Mouse (Mus musculus) stomach, embryonic 14.5 days (tissue): ENCODE data around the gene Gm9513. TPM values are rescaled to one million over a fixed set of nuclear protein-coding genes. Genes with fewer than 3 reads are reported as not detected.

ENCODE experiments used
- ATAC-seq: fragments of 200-750 bp; cut with Nextera tagmentation; 2 replicates; pipeline ENCODE4 v1.8.0; 2017; ENCODE audit warnings: low read depth, moderate TSS enrichment; ENCODE audit not compliant: insufficient number of reproducible peaks, insufficient read depth, low FRiP score
- H3K27ac ChIP-seq: fragments of 300-500 bp; sonication (generic); 2 replicates; pipeline ENCODE4 v1.5.1; 2014; ENCODE audit warnings: mild to moderate bottlenecking, low read length, moderate library complexity, mixed read lengths
- H3K27me3 ChIP-seq: fragments of 300-500 bp; sonication (generic); 2 replicates; pipeline ENCODE4 v1.6.1; 2014; ENCODE audit warnings: low read length, control low read depth, mixed read lengths; ENCODE audit not compliant: control insufficient read depth, insufficient read depth
- H3K36me3 ChIP-seq: fragments of 300-500 bp; sonication (generic); 2 replicates; pipeline ENCODE4 v1.6.1; 2014; ENCODE audit warnings: mild to moderate bottlenecking, control low read depth, low read length, moderate library complexity, mixed read lengths; ENCODE audit not compliant: control insufficient read depth, insufficient read depth
- H3K4me1 ChIP-seq: fragments of 300-500 bp; sonication (generic); 2 replicates; pipeline ENCODE4 v1.6.1; 2014; ENCODE audit warnings: low read length, control low read depth, mixed read lengths; ENCODE audit not compliant: control insufficient read depth, insufficient read depth
- H3K4me2 ChIP-seq: fragments of 300-500 bp; sonication (generic); replicated peaks from 2 replicates; pipeline ENCODE4 v1.6.1; 2014; ENCODE audit warnings: low read depth, low read length, control low read depth
- H3K4me3 ChIP-seq: fragments of 300-500 bp; sonication (generic); 2 replicates; pipeline ENCODE4 v1.5.1; 2014; ENCODE audit warnings: low read depth, low read length, control low read depth
- H3K9ac ChIP-seq: fragments of 300-500 bp; sonication (generic); replicated peaks from 2 replicates; pipeline ENCODE4 v1.6.1; 2014; ENCODE audit warnings: low read depth, mild to moderate bottlenecking, control low read depth, low read length, moderate library complexity, mixed read lengths
- H3K9me3 ChIP-seq: fragments of 300-500 bp; sonication (generic); 2 replicates; pipeline ENCODE4 v1.6.1; 2016; ENCODE audit warnings: low read depth, low read length, control low read depth; ENCODE audit not compliant: control insufficient read depth
- WGBS: fragments of 180-500 bp; shearing (Covaris S2); extraction: QIAGEN DNeasy Blood & Tissue Kit; methylation state at CpG from one replicate; pipeline ENCODE4 v1.1.7; 2014; 5-methylcytosine and 5-hydroxymethylcytosine counted together
- polyA plus RNA-seq: library from polyadenylated mRNA; unstranded; fragments of >200 nt; fragmentation: Nextera tagmentation; extraction: Ambion mirVana; gene quantifications from 2 replicates; pipeline ENCODE4 v1.2.1, GENCODE M21; 2014

Gm9513 gene
- polyA plus RNA-seq = not detected in 2 replicates

- Histone ChIP-seq H3K9ac (no peak within 1 kb of the TSS), H3K27ac (no peak within 1 kb of the TSS), H3K4me1 (no peaks in the 10 kb centered on the region), H3K27me3 (no peaks in the 10 kb centered on the region), H3K9me3 (peaks cover 4% of the 10 kb centered on the region; the same call in 1 of the 2 replicates), H3K4me3 (no peak within 1 kb of the TSS), H3K36me3 (no peaks in the 10 kb centered on the region), H3K4me2 (no peak within 1 kb of the TSS)
- WGBS = 62% methylated on average over 3 of the region's 3 CpGs
- no peak for ATAC-seq
Observed at GRCm38 (mm10) chr9:36475338-36475737, at the start of gene Gm9513. Gene Gm9513 (plus strand): TSS chr9:36475638.

DNA sequence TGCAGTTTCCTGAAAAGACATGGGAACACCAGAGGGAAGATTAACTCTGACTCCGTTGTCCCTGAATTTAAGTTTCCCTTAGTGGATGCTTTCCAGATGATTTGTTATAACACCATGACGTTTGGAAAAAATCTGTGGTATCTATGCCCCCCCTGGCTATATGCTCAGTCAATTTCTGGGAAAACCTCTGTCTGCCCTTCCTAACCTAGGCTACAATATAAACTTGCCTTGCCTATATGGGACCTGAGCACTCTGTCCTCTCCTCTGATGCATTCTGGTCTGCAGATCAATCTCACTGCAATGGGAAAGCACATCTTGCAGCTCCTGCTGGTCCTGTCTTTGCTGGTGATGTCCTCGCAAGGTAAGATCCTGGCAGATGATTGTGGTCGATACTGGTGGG, 43.9 kb upstream of the Gm9513 start, which contains the start of gene Gm7257:
TSS of gene Gm7257 (plus strand) at position 301 of the 400 bp plus-strand sequence.
- H3K4me2 ChIP-seq = no peak within 1 kb of the TSS
- 76% methylated on average over 4 of the region's 4 CpGs for WGBS
- no peaks in the 10 kb centered on the region for H3K4me1 ChIP-seq
- no peak for ATAC-seq
- H3K9ac ChIP-seq = no peak within 1 kb of the TSS
- no peaks in the 10 kb centered on the region for H3K9me3 ChIP-seq
- H3K27ac ChIP-seq = no peak within 1 kb of the TSS
- H3K36me3 ChIP-seq = no peaks in the 10 kb centered on the region
- H3K27me3 ChIP-seq = no peaks in the 10 kb centered on the region
- no peak within 1 kb of the TSS for H3K4me3 ChIP-seq

DNA sequence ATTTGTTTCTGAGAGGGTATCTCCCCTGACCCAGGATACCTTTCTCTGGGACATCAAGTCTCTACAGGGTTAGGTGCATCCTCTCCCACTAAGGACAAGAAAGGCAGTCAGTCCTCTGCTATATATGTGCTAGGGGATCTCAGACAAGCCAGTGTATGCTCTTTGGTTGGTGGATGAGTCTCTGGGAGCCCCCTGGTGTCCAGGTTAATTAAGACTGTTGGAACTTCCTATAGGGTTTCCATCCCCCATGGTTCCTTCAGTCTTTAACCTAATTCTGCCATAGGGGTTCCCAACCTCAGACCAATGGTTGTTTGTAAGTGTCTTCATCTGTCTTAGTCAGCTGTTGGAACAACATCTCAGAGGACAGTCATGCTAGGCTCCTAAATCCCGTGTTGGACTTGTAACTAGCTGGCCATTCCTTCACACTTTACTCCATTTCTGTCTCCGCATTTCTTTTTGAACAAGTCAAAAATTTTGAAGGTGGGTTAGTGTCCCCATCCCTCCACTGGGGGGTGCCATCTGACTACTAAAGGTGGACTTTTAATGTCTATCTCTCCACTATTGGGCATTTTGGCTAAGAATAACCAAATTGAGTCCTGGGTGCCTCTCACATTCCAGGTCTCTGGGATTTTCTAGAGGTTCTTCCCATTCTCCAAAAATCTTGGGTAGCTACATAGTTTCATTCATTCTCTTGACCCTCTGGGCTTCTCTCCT, 40.2 kb upstream of the Gm9513 start:
- no peaks in the 10 kb centered on the region for H3K9me3 ChIP-seq
- no peak for ATAC-seq
- H3K27me3 ChIP-seq = no peaks in the 10 kb centered on the region
- 52% methylated on average over 2 of the region's 2 CpGs for WGBS
- H3K9ac ChIP-seq = no peak overlapping the region
- H3K27ac ChIP-seq = no peak overlapping the region
- no peak overlapping the region for H3K4me3 ChIP-seq
- no peak overlapping the region for H3K4me2 ChIP-seq
- H3K36me3 ChIP-seq = no peaks in the 10 kb centered on the region
- H3K4me1 ChIP-seq = no peaks in the 10 kb centered on the region

DNA sequence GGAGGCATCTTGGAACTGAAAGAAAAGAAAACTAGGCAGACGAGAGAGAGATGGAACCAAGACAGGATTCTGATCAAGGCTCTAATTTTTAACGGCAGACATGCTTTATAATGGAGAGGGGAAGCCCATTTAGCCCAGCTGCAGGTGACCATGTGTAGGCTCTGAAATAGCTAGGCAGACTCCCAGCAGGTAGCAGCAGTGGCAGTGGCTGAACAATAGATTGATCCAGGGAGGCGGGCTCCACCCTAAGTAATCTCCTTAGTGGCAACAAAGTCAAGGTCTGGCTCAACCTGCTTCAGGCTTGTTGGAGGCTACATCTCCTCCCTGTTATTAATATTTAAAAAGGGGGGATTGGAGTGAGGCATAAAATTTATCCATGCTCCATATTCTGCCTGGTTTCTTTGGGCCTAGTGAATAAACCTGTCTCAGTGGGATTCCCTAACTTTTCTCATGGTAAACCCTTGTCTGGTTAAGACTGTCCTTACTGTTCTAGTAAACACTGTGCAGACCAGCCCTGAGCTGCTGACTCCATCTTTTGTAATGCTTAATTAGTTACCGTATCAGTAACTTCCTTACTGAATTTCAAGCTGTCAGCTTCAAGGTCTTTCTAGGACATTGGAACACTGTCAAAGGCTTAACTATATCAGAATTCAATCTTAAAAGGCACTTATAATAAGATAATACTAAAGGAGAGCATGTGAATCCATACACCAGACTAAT, 19.2 kb downstream of the Gm9513 start:
- Histone ChIP-seq H3K27me3 (no peaks in the 10 kb centered on the region), H3K27ac (no peak overlapping the region), H3K9ac (no peak overlapping the region), H3K9me3 (no peaks in the 10 kb centered on the region), H3K4me1 (no peaks in the 10 kb centered on the region), H3K36me3 (no peaks in the 10 kb centered on the region), H3K4me3 (no peak overlapping the region), H3K4me2 (no peak overlapping the region)
- 91% methylated on average over 4 of the region's 4 CpGs for WGBS
- ATAC-seq = no peak

GRCm38 (mm10) chr9:36495824-36496223, 20.4 kb downstream of the Gm9513 start:
- 57% methylated on average over 1 of the region's 1 CpGs for WGBS
- H3K36me3 ChIP-seq = no peaks in the 10 kb centered on the region
- no peak overlapping the region for H3K9ac ChIP-seq
- no peaks in the 10 kb centered on the region for H3K4me1 ChIP-seq
- H3K27me3 ChIP-seq = no peaks in the 10 kb centered on the region
- H3K9me3 ChIP-seq = no peaks in the 10 kb centered on the region
- H3K4me2 ChIP-seq = no peak overlapping the region
- H3K27ac ChIP-seq = no peak overlapping the region
- no peak for ATAC-seq
- no peak overlapping the region for H3K4me3 ChIP-seq

- H3K4me2 ChIP-seq = no peak overlapping the region
- ATAC-seq = no peak
- no peaks in the 10 kb centered on the region for H3K36me3 ChIP-seq
- H3K9ac ChIP-seq = no peak overlapping the region
- H3K27me3 ChIP-seq = no peaks in the 10 kb centered on the region
- no peaks in the 10 kb centered on the region for H3K4me1 ChIP-seq
- WGBS = 75% methylated on average over 5 of the region's 5 CpGs
- 0 out of 2 replicates have a peak, but pooled peaks cover 6% of the 10 kb centered on the region for H3K9me3 ChIP-seq
- no peak overlapping the region for H3K27ac ChIP-seq
- H3K4me3 ChIP-seq = no peak overlapping the region
Observed at GRCm38 (mm10) chr9:36504211-36504610, 28.8 kb downstream of the Gm9513 start.

Other genes with a start within 250 kb of the Gm9513 start
- gene Gm7257, start 43.8 kb upstream of the Gm9513 start, polyA plus RNA-seq = not detected in 2 replicates
- not detected in 2 replicates for gene Gm5615, start 66.3 kb downstream of the Gm9513 start, polyA plus RNA-seq
- not detected in 2 replicates for gene Gm17689, start 107.0 kb downstream of the Gm9513 start, polyA plus RNA-seq
- gene A630095E13Rik, start 167.7 kb downstream of the Gm9513 start, polyA plus RNA-seq = not detected in 2 replicates
- not detected in 2 replicates for gene Acrv1, start 217.6 kb downstream of the Gm9513 start, polyA plus RNA-seq